ENCODE assay signal across 21 mouse cellular contexts in the genomic region with DNA sequence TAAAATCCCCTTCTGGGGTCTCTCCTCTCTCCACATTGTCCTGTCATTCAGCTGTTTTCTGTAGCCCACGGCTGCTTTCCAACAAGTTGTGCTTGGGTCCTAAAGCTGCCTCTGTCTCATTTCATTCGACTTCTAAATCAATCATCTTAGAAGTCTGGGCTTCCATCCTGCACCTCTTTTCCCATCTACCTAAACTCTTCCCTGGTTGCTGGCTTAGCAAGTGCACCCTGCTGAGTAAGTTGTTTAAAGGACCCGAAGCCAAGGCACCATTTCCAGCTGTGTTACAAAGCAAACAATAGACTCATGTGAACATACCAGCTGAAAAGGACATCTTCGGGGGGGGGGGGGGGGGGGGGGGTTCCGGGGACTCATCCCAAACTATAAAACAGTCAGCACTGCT.
"Had no signal": no experiment of that assay in that cellular context is flagged by ENCODE, and none has a peak within 500 bp of the region (broad histone marks: within the 10 kb centered on the region; RNA-seq: fewer than 3 reads in every experiment).

No protein-coding gene starts in this region.

- H3K27ac ChIP-seq: heart, embryonic 10.5 days; hindbrain, embryonic 13.5 days; hindbrain, embryonic 15.5 days; limb, embryonic 13.5 days; limb, embryonic 15.5 days; liver, embryonic 15.5 days had no signal

- H3K4me2 ChIP-seq: heart, embryonic 12.5 days; hindbrain, embryonic 13.5 days; hindbrain, embryonic 15.5 days; limb, embryonic 13.5 days; limb, embryonic 15.5 days; liver, embryonic 11.5 days; liver, embryonic 13.5 days; liver, embryonic 15.5 days had no signal

- ATAC-seq: intestine, postnatal 0 days had no signal

- H3K4me3 ChIP-seq: heart, embryonic 10.5 days; heart, embryonic 12.5 days; hindbrain, embryonic 13.5 days; hindbrain, embryonic 15.5 days; limb, embryonic 13.5 days; limb, embryonic 15.5 days; liver, embryonic 13.5 days; liver, embryonic 15.5 days had no signal

- H3K9me3 ChIP-seq: heart, embryonic 10.5 days; heart, embryonic 12.5 days; hindbrain, embryonic 13.5 days; hindbrain, embryonic 15.5 days; limb, embryonic 13.5 days; limb, embryonic 15.5 days; liver, embryonic 13.5 days; liver, embryonic 15.5 days had no signal

- DNase-seq: gastrocnemius, postnatal 10 days; gastrocnemius, postnatal 36 days; heart, adult 18-20 months; heart, postnatal 36 days; kidney, adult 18-20 months; kidney, adult 8-10 months; kidney, postnatal 10 days; kidney, postnatal 25 days; layer of hippocampus, adult 9-11 months; layer of hippocampus, postnatal 36 days; left cerebral cortex, postnatal 4 days; liver, embryonic 13.5 days had no signal

- H3K36me3 ChIP-seq: heart, embryonic 10.5 days; heart, embryonic 12.5 days; hindbrain, embryonic 13.5 days; hindbrain, embryonic 15.5 days; limb, embryonic 13.5 days; limb, embryonic 15.5 days; liver, embryonic 13.5 days; liver, embryonic 15.5 days had no signal

- H3K27me3 ChIP-seq: heart, embryonic 12.5 days; hindbrain, embryonic 13.5 days; hindbrain, embryonic 15.5 days; limb, embryonic 13.5 days; limb, embryonic 15.5 days; liver, embryonic 13.5 days; liver, embryonic 15.5 days had no signal

- H3K9ac ChIP-seq: heart, embryonic 12.5 days; hindbrain, embryonic 13.5 days; hindbrain, embryonic 15.5 days; limb, embryonic 13.5 days; limb, embryonic 15.5 days; liver, embryonic 13.5 days; liver, embryonic 15.5 days had no signal
